ENCODE assay signal across 17 mouse cellular contexts in genomic region chr5:58286680-58287223, GRCm38 (mm10).
"Had no signal": no experiment of that assay in that cellular context is flagged by ENCODE, and none has a peak within 500 bp of the region (broad histone marks: within the 10 kb centered on the region; RNA-seq: fewer than 3 reads in every experiment).

No protein-coding gene starts in this region.

- ATAC-seq: midbrain, embryonic 16.5 days had no signal

- H3K4me1 ChIP-seq: midbrain, embryonic 10.5 days; midbrain, embryonic 12.5 days; neural tube, embryonic 13.5 days; neural tube, embryonic 15.5 days; stomach, embryonic 15.5 days had no signal

- H3K4me3 ChIP-seq: midbrain, embryonic 10.5 days; midbrain, embryonic 12.5 days; myocyte; neural tube, embryonic 13.5 days; neural tube, embryonic 15.5 days; stomach, embryonic 15.5 days had no signal

- H3K27ac ChIP-seq: midbrain, embryonic 10.5 days; midbrain, embryonic 12.5 days; neural tube, embryonic 13.5 days; neural tube, embryonic 15.5 days; stomach, embryonic 15.5 days; stomach, postnatal 0 days had no signal

- H3K36me3 ChIP-seq: midbrain, embryonic 10.5 days; midbrain, embryonic 12.5 days; neural tube, embryonic 13.5 days; neural tube, embryonic 15.5 days; stomach, embryonic 15.5 days had no signal

- H3K4me2 ChIP-seq: lung, embryonic 14.5 days; midbrain, embryonic 12.5 days; neural tube, embryonic 13.5 days; neural tube, embryonic 15.5 days; stomach, embryonic 15.5 days had no signal

- H3K9ac ChIP-seq: lung, embryonic 14.5 days; midbrain, embryonic 12.5 days; neural tube, embryonic 13.5 days; neural tube, embryonic 15.5 days; stomach, embryonic 15.5 days had no signal

- H3K27me3 ChIP-seq: midbrain, embryonic 12.5 days; neural tube, embryonic 13.5 days; neural tube, embryonic 15.5 days; stomach, embryonic 15.5 days had no signal

- H3K9me3 ChIP-seq: midbrain, embryonic 10.5 days; midbrain, embryonic 12.5 days; neural tube, embryonic 13.5 days; neural tube, embryonic 15.5 days; stomach, embryonic 15.5 days had no signal

- DNase-seq: lung, adult 18-20 months; lung, embryonic 14.5 days; lung, postnatal 10 days; lung, postnatal 4 days; midbrain, embryonic 14.5 days; right cerebral cortex, postnatal 14 days; thymus, adult 2 months; thymus, postnatal 25 days; thymus, postnatal 4 days had no signal
